Mouse (Mus musculus): ENCODE results near the gene Ptpra.
"Not testable (repeated sequence)": the region's sequence is repeated elsewhere in the genome, so short reads cannot be mapped to it uniquely, and the experiment has no call there.

Ptpra gene

DNA sequence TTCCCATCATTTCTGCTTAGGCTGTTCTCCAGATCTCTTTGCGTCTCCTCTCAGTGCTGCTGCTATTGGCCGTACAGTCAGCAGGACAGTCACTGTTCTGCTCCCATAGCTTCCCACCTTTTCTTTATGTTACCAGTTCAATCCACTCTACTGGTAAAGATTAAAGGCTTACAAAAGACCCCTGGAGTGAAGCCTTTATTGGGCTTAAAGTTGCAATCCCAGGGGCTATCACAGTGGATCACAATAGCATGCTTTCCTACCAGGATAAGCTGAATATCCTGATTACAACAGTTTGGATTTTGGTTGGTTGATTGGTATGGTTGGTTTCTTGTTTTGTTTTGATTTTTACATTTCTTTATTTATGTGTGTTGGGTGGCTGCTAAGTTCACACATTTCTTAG is 37.9 kb downstream of the Ptpra start:
- in situ Hi-C loops (cut with MboI, MseI): no loop called here

GRCm38 (mm10) chr2:130488600-130488999 is 38.5 kb downstream of the Ptpra start:
- in situ Hi-C loops (cut with MboI, MseI): no loop called here

- in situ Hi-C loops (cut with MboI, MseI): no loop called here
Measured at GRCm38 (mm10) chr2:130491162-130491561, 41.1 kb downstream of the Ptpra start.

GRCm38 (mm10) chr2:130491587-130491986 is 41.5 kb downstream of the Ptpra start:
- in situ Hi-C loops (cut with MboI, MseI): no loop called here

- in situ Hi-C loops (cut with MboI, MseI): not testable (repeated sequence)
Measured at GRCm38 (mm10) chr2:130495114-130495513, 45.0 kb downstream of the Ptpra start.

DNA sequence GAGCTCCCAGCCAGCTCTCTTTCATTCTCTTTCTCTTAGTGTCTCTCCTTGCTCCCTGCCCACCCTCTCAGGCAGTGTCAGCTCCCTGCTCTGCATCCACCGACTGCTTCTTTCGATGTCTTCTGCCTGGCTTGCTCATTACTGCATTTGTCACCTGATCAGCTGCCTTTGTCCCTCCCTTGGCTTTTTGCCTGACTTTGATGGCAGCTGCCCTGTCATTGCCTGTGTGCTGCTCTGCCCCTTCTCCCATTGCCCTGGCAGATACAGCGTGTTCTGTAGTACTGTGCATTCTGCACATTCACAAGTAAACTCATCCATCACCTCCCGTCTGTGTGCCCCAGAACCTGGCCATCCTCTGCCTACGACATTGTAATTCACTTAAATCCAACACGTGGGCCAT is 46.0 kb downstream of the Ptpra start:
- in situ Hi-C loops (cut with MboI, MseI): no loop called here

DNA sequence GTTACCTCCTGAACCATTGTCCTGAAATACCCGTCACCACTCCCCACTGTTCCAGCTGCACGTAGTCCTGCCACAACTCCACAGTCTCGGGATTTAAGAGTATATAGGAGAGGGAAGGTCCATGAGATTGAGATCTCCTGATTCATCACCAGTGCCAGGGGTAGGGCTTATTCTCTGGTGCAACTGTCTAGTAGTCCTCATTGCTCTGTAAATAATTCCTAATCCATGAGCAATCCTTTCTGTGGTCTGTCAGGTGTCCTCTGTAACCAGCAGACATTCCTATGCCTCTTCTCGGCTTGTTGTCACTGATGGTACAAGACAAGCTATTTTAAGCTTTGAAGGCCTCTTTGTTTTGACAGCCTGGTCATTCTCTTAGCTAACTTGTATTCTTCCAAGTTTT is 46.9 kb downstream of the Ptpra start:
- in situ Hi-C loops (cut with MboI, MseI): no loop called here

DNA sequence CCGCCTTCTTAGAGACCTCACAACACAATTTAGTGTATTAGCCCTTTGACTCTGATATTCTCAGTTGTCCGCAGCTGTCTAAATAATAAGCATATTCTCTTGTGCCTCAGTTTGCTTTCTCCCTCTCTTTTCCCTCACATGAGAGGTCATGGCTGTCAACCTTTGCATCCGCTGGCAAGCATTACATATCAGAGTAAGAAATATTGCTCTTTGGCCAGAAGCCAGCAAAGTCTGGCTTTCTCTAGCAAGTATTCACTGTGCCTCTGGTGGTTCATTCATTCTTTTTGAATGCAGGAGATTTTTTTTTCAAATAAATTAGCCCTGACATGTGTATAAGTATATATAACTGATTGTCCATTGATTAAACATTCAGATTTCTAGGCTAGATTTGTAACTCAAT is 49.5 kb downstream of the Ptpra start:
- in situ Hi-C loops (cut with MboI, MseI): no loop called here

DNA sequence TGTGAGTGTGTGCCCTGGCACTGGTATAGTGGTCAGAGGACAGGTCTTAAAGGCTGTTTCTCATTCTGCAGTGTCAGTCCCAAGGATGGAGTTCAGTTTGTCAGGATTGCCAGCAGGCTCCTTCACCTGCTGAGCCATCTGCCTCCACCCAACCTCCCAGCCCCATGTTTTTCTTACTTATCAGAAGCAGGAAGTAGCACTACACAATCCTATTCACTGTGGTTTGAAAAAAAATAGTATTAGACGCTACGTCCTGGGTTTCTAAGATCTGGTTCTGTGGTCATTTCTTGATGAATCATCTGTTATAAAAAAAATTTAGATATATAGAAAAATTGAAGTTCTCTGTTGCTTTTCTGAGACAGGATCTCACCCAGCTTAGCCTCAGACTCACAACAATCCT is 51.5 kb downstream of the Ptpra start:
- in situ Hi-C loops (cut with MboI, MseI): no loop called here

DNA sequence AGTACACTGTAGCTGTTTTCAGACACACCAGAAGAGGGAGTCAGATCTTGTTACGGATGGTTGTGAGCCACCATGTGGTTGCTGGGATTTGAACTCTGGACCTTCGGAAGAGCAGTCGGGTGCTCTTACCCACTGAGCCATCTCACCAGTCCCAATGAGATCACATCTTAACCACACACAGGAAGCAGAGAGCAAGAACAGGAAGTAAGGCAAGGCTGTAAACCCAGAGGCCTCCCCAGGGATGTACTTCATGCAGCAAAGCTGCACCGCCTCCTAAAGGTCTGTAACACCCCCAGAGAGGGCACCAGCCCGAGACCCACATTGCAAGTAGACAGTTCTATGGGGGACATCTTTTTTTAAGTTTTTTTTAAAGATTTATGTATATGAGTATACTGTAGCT is 61.5 kb downstream of the Ptpra start:
- in situ Hi-C loops (cut with MboI, MseI): not testable (repeated sequence)

GRCm38 (mm10) chr2:130513907-130514306 is 63.8 kb downstream of the Ptpra start:
- in situ Hi-C loops (cut with MboI, MseI): no loop called here

- in situ Hi-C loops (cut with MboI, MseI): no loop called here
Measured at GRCm38 (mm10) chr2:130515791-130516190, 65.7 kb downstream of the Ptpra start.

DNA sequence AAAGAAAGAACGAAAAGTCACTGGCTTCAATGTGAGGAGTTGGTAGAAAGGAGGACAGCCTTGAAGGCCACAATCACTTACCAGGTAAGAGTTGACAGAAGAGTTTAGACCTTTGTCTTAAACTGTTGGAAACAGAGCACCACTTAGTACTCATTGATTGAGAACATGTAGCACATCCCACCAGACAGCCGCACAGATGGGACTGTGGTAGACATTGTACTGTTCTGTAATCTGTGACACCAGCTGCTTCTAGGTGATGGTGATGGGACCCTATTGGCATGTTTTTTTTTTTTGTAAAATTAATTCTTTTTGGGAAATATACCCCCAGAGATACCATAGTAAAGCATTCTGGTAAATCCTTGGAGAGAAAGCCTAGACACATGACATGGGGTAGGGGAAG is 71.8 kb downstream of the Ptpra start:
- in situ Hi-C loops (cut with MboI, MseI): no loop called here

GRCm38 (mm10) chr2:130525480-130525879 is 75.4 kb downstream of the Ptpra start:
- in situ Hi-C loops (cut with MboI, MseI): not testable (repeated sequence)

- in situ Hi-C loops (cut with MboI, MseI): no loop called here
Measured at GRCm38 (mm10) chr2:130528457-130528856, 78.4 kb downstream of the Ptpra start.

GRCm38 (mm10) chr2:130529290-130529689 is 79.2 kb downstream of the Ptpra start:
- in situ Hi-C loops (cut with MboI, MseI): no loop called here

GRCm38 (mm10) chr2:130529925-130530324 is 79.8 kb downstream of the Ptpra start:
- in situ Hi-C loops (cut with MboI, MseI): loop anchor here (5.0 kb wide), 1 partner anchor 248 kb away; the partner anchor contains the start of gene Idh3b

- in situ Hi-C loops (cut with MboI, MseI): loop anchor here (5.0 kb wide), 1 partner anchor 250 kb away; the partner anchor contains the start of gene Idh3b
Measured at GRCm38 (mm10) chr2:130532201-130532600, 82.1 kb downstream of the Ptpra start.

- in situ Hi-C loops (cut with MboI, MseI): no loop called here
Measured at GRCm38 (mm10) chr2:130535017-130535416, 84.9 kb downstream of the Ptpra start.

- in situ Hi-C loops (cut with MboI, MseI): no loop called here
Measured at GRCm38 (mm10) chr2:130536890-130537289, 86.8 kb downstream of the Ptpra start.

DNA sequence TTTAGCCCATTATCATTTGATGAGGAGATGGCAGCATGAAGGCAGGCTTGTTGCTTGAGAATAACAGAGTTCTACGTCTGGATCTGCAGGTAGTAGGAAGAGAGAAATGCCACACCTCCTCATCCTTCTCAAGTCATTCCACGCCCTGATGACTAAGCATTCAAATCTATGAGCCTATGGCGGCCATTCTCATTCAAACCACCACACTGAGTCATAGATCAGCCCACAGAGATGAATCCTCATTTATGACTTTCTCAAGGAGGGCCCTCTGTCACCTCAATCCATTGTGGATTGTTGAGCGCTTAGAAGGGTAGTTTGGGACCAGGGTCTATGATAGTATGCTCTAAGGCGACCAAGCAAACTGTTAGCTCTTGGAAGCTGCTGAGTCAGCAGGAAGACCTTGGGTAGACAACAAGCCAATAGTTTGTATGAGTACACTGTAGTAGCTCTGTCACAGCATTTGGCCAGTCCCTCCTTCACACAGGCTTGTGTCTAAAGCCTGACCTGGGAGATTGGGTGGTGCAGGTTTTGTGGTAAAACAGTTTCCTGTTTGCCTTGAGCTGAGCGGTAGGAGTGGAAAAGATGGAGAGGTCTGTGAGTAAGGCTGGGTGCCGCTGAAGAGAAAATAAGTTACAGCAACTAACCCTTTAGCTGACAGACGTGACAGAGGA is 88.9 kb downstream of the Ptpra start:
- in situ Hi-C loops (cut with MboI, MseI): no loop called here

DNA sequence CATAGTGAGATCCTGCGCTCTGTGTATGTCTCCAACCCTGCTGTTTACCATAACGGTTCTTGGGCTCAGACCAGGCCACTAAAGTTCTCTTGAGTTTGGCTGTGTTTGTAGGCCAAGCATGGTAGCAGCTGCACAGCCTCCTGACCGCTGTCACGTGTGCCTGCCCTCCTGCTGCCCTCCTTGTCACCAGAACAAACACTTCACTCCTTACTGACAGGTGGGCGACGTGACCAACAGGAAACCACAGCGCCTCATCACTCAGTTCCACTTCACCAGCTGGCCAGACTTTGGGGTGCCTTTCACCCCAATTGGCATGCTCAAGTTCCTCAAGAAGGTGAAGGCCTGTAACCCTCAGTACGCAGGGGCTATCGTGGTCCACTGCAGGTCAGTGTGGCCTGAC is 90.2 kb downstream of the Ptpra start:
- in situ Hi-C loops (cut with MboI, MseI): no loop called here

- in situ Hi-C loops (cut with MboI, MseI): no loop called here
Measured at GRCm38 (mm10) chr2:130546957-130547356, 96.9 kb downstream of the Ptpra start.

DNA sequence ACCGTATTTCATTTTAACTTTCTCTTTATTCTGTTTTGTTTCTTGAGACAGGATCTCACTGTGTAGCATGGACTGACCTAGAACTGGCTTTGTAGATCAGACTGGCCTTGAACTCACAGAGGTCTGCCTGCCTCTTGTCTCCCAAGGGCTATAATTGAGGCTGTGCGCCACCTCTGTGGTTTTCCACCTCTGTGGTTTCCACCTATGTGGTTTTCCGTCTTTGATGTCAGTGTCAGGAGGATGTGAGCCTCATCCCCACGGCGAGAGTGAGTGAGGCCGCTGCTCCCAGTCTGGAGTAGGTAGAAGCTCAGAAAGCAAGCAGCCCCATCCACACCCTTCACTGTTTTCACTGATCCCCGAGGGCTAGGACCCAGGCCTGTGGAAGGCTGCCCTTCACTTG is 104.8 kb downstream of the Ptpra start:
- in situ Hi-C loops (cut with MboI, MseI): loop anchor here (5.0 kb wide), 1 partner anchor 103 kb away; the partner anchor contains the start of gene Ptpra

All from T-helper 2 cell (primary cell).